In genomic region chr9:110751412-110751811, GRCm38 (mm10) we compare ENCODE assay signal across 17 mouse cellular contexts. TPM values are rescaled to one million over a fixed set of nuclear protein-coding genes. Genes with fewer than 3 reads are reported as not detected.
DNase-seq lines count a peak whose midpoint lies in the region; ATAC-seq lines count a peak whose summit lies in the region.
"Had no signal": no experiment of that assay in that cellular context is flagged by ENCODE, and none has a peak within 500 bp of the region (broad histone marks: within the 10 kb centered on the region; RNA-seq: fewer than 3 reads in every experiment).

No protein-coding gene starts in this region.

- peaks cover 71% of the 10 kb centered on the region for H3K4me1 ChIP-seq in heart, embryonic 13.5 days
- peaks cover 49% of the 10 kb centered on the region for H3K4me1 ChIP-seq in kidney, embryonic 16.5 days (ENCODE audit: insufficient read depth, low read length)
- H3K4me1 ChIP-seq in embryonic facial prominence, embryonic 13.5 days: peaks cover 53% of the 10 kb centered on the region
- peaks cover 56% of the 10 kb centered on the region for H3K4me1 ChIP-seq in liver, embryonic 12.5 days
- H3K4me1 ChIP-seq: neural tube, embryonic 15.5 days had no signal

- WGBS in heart, embryonic 13.5 days: 49% methylated on average over 5 of the region's 5 CpGs
- WGBS in kidney, embryonic 16.5 days: 72% methylated on average over 5 of the region's 5 CpGs
- 86% methylated on average over 5 of the region's 5 CpGs for WGBS in embryonic facial prominence, embryonic 13.5 days
- 27% methylated on average over 5 of the region's 5 CpGs for WGBS in liver, embryonic 12.5 days (ENCODE audit: insufficient replicate concordance)

- H3K4me3 ChIP-seq in heart, embryonic 13.5 days: no peak overlapping the region
- H3K4me3 ChIP-seq in kidney, embryonic 16.5 days (ENCODE audit: low read length): no peak overlapping the region
- H3K4me3 ChIP-seq in embryonic facial prominence, embryonic 13.5 days: no peak overlapping the region
- no peak overlapping the region for H3K4me3 ChIP-seq in liver, embryonic 12.5 days
- H3K4me3 ChIP-seq: neural tube, embryonic 15.5 days had no signal

- H3K27ac ChIP-seq in heart, embryonic 13.5 days (replicated peaks): peak overlapping the region; percentile 86
- H3K27ac ChIP-seq in kidney, embryonic 16.5 days (ENCODE audit: low read length): peak overlapping the region; percentile 48
- peak overlapping the region; percentile 69 for H3K27ac ChIP-seq in embryonic facial prominence, embryonic 13.5 days
- no peak overlapping the region for H3K27ac ChIP-seq in liver, embryonic 12.5 days
- H3K27ac ChIP-seq: neural tube, embryonic 15.5 days had no signal

- no peaks in the 10 kb centered on the region for H3K27me3 ChIP-seq in heart, embryonic 13.5 days (replicated peaks)
- no peaks in the 10 kb centered on the region for H3K27me3 ChIP-seq in kidney, embryonic 16.5 days (ENCODE audit: insufficient read depth, low read length)
- no peaks in the 10 kb centered on the region for H3K27me3 ChIP-seq in embryonic facial prominence, embryonic 13.5 days
- H3K27me3 ChIP-seq in liver, embryonic 12.5 days (replicated peaks): peaks cover 21% of the 10 kb centered on the region

- H3K9ac ChIP-seq in heart, embryonic 13.5 days: peak overlapping the region; percentile 67
- no peak overlapping the region for H3K9ac ChIP-seq in kidney, embryonic 16.5 days (replicated peaks; ENCODE audit: low read length)
- no peak overlapping the region; the same call in 1 of the 2 replicates for H3K9ac ChIP-seq in embryonic facial prominence, embryonic 13.5 days
- H3K9ac ChIP-seq in liver, embryonic 12.5 days: no peak overlapping the region
- H3K9ac ChIP-seq: forebrain, postnatal 0 days; neural tube, embryonic 15.5 days had no signal

- DNase-seq in heart, postnatal 4 days: no peak
- no peak for DNase-seq in kidney, postnatal 25 days
- DNase-seq in spleen, postnatal 36 days (ENCODE audit: low spot score in 2 of 2): no peak
- DNase-seq: adrenal gland, postnatal 14 days; cerebellum, postnatal 25 days; forebrain, postnatal 0 days; gastrocnemius, postnatal 36 days; layer of hippocampus, adult 9-11 months had no signal

- no peaks in the 10 kb centered on the region for H3K36me3 ChIP-seq in heart, embryonic 13.5 days
- H3K36me3 ChIP-seq in kidney, embryonic 16.5 days (ENCODE audit: insufficient read depth, low read length): no peaks in the 10 kb centered on the region
- no peaks in the 10 kb centered on the region for H3K36me3 ChIP-seq in embryonic facial prominence, embryonic 13.5 days
- no peaks in the 10 kb centered on the region for H3K36me3 ChIP-seq in liver, embryonic 12.5 days
- H3K36me3 ChIP-seq: G1E; neural tube, embryonic 15.5 days had no signal

- no peak for ATAC-seq in heart, embryonic 13.5 days (ENCODE audit: extremely low read depth, insufficient number of reproducible peaks, low FRiP score, low TSS enrichment)
- no peak for ATAC-seq in kidney, embryonic 16.5 days (ENCODE audit: low FRiP score, low TSS enrichment)
- no peak for ATAC-seq in embryonic facial prominence, embryonic 13.5 days (ENCODE audit: insufficient number of reproducible peaks, insufficient read depth, low FRiP score, low TSS enrichment, low read depth)
- peak; percentile 65 for ATAC-seq in liver, embryonic 12.5 days
- ATAC-seq: forebrain, postnatal 0 days had no signal

- H3K9me3 ChIP-seq in heart, embryonic 13.5 days: no peaks in the 10 kb centered on the region
- H3K9me3 ChIP-seq in kidney, embryonic 16.5 days (ENCODE audit: low read length): no peaks in the 10 kb centered on the region
- H3K9me3 ChIP-seq in embryonic facial prominence, embryonic 13.5 days: no peaks in the 10 kb centered on the region
- no peaks in the 10 kb centered on the region for H3K9me3 ChIP-seq in liver, embryonic 12.5 days (replicated peaks)
- H3K9me3 ChIP-seq: G1E; neural tube, embryonic 15.5 days had no signal

- H3K4me2 ChIP-seq in heart, embryonic 13.5 days: peak overlapping the region; percentile 49
- no peak overlapping the region for H3K4me2 ChIP-seq in kidney, embryonic 16.5 days (replicated peaks; ENCODE audit: low read depth, low read length)
- H3K4me2 ChIP-seq in embryonic facial prominence, embryonic 13.5 days: peak overlapping the region; percentile 38
- H3K4me2 ChIP-seq in liver, embryonic 12.5 days: peak overlapping the region; percentile 21; the same call in 1 of the 2 replicates
- H3K4me2 ChIP-seq: neural tube, embryonic 15.5 days had no signal

RNA-seq across cellular contexts. Expression of gene Pth1r, which starts 4.5 kb away (rescaled TPM):
- polyA plus RNA-seq in heart, embryonic 13.5 days (2015; fragmentation: Nextera tagmentation; extraction: Ambion mirVana): 31.2 and 33.3 TPM in 2 replicates
- total RNA-seq in heart, postnatal 4 days (2021): 10 to 100 TPM; 16.4 to 19.3 TPM
- polyA plus RNA-seq in kidney, embryonic 16.5 days (2015; fragmentation: Nextera tagmentation; extraction: Ambion mirVana): 98.8 and 108 TPM in 2 replicates
- 138 and 165 TPM in 2 replicates for polyA plus RNA-seq in embryonic facial prominence, embryonic 13.5 days (2015; fragmentation: Nextera tagmentation; extraction: Ambion mirVana)
- 7.8 and 9.1 TPM in 2 replicates for polyA plus RNA-seq in liver, embryonic 12.5 days (2016; fragmentation: Nextera tagmentation; extraction: Ambion mirVana)
- total RNA-seq: G1E; monocyte, adult 5-6 weeks had no signal

RNA-seq across cellular contexts. Expression of gene Myl3, which starts 9.8 kb away (rescaled TPM):
- 3,771 and 4,285 TPM in 2 replicates for polyA plus RNA-seq in heart, embryonic 13.5 days (2015; fragmentation: Nextera tagmentation; extraction: Ambion mirVana)
- 1,000 to 10,000 TPM; 8,328 to 9,816 TPM for total RNA-seq in heart, postnatal 4 days (2021)
- 1.5 and 3.6 TPM in 2 replicates for polyA plus RNA-seq in kidney, embryonic 16.5 days (2015; fragmentation: Nextera tagmentation; extraction: Ambion mirVana)
- 1.6 and 12.3 TPM in 2 replicates for polyA plus RNA-seq in embryonic facial prominence, embryonic 13.5 days (2015; fragmentation: Nextera tagmentation; extraction: Ambion mirVana)
- 0.48 and 1.6 TPM in 2 replicates for polyA plus RNA-seq in liver, embryonic 12.5 days (2016; fragmentation: Nextera tagmentation; extraction: Ambion mirVana)
- total RNA-seq: G1E; monocyte, adult 5-6 weeks had no signal
- polyA plus RNA-seq: C2C12, G1E had no signal

RNA-seq across cellular contexts. Expression of gene Prss42, which starts 46.6 kb away (rescaled TPM):
- 0.11 TPM in 1 of 2 replicates, not detected in the other for polyA plus RNA-seq in heart, embryonic 13.5 days (2015; fragmentation: Nextera tagmentation; extraction: Ambion mirVana)
- total RNA-seq in heart, postnatal 4 days (2021): not detected
- not detected in 2 replicates for polyA plus RNA-seq in kidney, embryonic 16.5 days (2015; fragmentation: Nextera tagmentation; extraction: Ambion mirVana)
- polyA plus RNA-seq in embryonic facial prominence, embryonic 13.5 days (2015; fragmentation: Nextera tagmentation; extraction: Ambion mirVana): not detected in 2 replicates
- not detected in 2 replicates for polyA plus RNA-seq in liver, embryonic 12.5 days (2016; fragmentation: Nextera tagmentation; extraction: Ambion mirVana)
- total RNA-seq: adrenal gland, postnatal 14 days; forebrain, postnatal 0 days; gastrocnemius, postnatal 36 days; left cerebral cortex, postnatal 36 days; monocyte, adult 5-6 weeks had no signal
- polyA plus RNA-seq: C2C12; forebrain, postnatal 0 days; neural tube, embryonic 15.5 days had no signal

Comparison
In these comparisons a context has a peak if more than half of its experiments do, and no peak if none do; other contexts are left out.
1. RNA of gene Myl3, which starts 9.8 kb away (polyA plus RNA-seq): 3,771 to 4,285 TPM in heart, embryonic 13.5 days; 1.5 to 3.6 TPM in kidney, embryonic 16.5 days, 1.6 to 12.3 TPM in embryonic facial prominence, embryonic 13.5 days and 0.48 to 1.6 TPM in liver, embryonic 12.5 days; every median in the first group is over 100 times any median in the second.